Mouse (Mus musculus) spleen, postnatal 14 days (tissue): ENCODE measurements around the gene Whamm.

Source experiments
- DNase-seq, 2 experiments: peaks; one replicate each; pipeline ENCODE4 v3.0.0; 2021 to 2022; ENCODE audit warnings: low spot score in 2 of 2

Gene Whamm

DNA sequence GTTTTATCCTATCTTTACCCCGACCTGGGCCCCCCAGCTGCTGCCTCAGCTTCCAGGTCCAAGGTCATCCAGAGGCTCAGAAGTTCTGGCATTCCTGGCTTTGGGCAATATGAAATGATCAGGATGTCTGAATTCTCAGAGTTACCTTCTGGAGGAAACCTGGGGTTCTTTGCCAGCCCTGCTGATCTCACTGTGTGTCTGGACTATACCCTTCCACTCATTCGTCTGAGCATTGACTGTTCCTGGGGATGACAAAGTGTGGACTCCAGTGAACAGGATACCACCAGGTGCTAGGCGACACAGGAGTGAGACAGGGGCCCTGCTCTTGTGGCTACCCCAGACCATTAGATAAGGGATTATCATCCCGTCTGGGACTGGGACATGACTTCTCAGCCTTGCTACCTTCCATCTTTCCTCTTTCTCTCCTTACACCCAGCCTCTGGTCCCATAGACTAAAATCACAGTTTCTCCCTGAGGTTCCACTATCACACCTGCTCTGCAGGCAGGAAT is 7.5 kb upstream of the Whamm start:
- no peak for DNase-seq

DNA sequence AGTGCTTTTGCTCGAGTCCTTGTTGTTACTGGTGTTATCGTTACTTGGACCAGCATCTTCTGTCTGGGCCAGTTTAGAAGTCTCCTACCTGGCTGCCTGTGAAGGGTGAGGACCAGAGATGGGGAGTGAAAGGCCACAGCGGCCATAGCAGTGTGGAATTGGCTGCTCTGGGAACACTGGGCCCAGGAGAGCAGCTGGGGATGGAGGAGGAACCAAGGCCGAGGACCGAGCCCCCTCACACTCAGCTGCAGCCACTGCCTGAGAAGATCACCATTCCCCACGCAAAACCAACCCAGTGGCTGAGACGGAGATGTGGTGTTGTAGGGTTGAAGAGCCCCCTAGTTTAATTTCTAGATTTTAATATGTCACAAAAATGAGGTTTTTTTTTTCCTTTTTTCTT is 6.3 kb upstream of the Whamm start:
- DNase-seq = no peak

DNA sequence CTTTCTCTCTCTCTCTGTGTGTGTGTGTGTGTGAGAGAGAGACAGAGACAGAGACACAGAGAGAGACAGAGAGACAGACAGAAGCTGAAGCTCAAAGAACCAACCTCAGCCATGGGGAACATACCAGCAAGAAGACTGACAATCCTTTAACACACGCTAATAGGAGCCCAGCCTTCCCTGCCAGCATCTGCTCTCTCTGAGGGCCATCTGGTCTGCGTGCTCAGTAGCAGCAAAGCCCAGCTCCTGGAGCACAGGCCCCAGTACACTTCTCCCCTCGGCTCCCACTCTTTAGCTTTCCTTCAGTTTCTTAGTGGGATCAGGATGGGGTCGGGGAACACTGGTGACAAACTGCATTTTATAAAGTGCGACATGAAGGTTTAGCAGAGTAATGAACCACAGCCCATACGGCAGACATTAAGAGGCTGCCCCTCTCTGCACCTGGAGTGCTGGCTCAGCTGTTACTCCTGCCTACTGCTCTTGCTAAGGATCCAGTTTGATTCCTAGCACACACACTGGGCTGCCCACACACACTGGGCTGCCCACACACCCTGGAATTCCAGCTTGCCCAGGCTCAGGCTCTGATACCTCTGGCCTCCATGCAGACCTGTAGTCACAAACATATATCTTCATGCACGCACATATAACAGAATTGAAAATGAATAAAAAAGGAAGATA is 5.5 kb upstream of the Whamm start:
- DNase-seq = no peak

DNA sequence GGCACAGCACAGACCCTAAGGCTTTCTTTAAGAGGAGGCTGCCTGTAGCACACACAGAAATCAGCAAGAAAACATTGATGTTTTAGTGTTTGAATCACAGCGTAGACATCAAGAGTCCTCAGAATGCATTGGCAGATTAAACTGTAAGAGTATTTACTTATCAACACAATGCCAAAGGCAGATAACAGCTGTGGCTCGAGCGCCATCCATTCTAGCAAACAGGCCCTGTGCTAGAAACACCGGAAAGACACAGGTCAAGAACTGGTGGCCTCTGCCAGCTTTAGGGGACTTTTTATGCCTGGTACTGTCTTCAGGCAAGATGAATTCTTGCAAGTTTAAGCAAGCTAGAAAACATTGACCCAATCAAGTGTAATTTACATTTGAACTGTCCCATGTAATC is 4.7 kb upstream of the Whamm start:
- no peak for DNase-seq

DNA sequence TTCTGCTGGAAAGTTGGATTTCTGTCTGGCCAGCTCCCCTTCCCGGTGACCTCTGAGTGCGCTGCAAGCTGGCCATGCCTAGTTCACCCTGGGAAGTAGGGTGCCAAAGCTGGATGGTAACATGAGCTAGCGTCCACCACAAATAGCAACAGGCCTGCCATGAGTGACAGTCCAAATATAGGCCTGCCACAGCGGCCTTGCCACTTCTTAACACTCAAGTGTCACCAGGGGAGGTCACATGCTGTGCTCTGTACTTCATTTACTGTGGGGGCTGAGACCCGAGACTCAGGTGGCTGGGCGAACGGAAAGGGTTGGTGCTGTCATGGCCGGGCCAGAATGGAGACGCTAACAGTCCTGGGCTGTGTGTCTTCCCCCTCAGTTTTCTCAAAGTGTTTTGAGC is 4.2 kb upstream of the Whamm start, which contains the start of gene Fsd2:
TSS of gene Fsd2 (minus strand) at position 53 of the 400 bp plus-strand sequence.
- DNase-seq = no peak

DNA sequence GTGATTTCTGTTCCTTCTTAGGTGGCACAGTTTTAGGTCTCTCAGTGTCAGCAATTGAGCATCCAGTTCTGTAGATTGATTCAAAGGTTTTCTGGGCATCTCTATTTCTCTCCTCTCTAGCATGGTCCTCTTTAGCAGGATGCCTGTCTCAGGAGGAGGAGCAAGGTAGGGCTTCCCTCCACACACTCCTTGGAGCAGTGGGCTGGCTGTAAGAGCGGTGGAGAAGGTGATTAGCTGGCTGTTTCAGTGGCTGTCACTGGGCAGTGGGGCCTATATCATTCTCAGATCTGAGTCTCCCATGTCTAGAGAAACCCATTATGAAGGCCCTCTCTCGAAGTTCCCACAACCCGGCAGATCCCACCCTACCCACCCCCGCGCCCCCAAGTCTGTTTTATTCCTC is 3.7 kb upstream of the Whamm start:
- DNase-seq = no peak

DNA sequence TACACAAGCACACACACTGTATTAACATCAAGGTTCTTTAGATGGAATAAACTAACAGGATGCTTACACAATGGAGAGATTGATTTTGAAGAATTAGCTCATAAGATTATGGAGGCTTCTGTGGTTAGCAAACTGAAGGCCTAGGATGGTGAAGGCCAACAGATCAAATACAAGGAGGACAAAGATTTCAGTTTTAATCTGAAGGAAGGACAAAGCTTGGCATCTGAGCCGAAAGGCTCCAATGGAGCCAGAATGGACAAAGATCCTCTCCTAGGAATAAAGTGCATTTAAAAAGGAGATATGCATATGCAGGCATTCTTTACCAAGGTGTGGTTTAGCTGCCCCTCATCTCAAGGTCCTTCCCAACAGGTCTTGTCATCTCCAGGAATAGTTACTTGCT is 1.2 kb upstream of the Whamm start:
- DNase-seq = no peak

DNA sequence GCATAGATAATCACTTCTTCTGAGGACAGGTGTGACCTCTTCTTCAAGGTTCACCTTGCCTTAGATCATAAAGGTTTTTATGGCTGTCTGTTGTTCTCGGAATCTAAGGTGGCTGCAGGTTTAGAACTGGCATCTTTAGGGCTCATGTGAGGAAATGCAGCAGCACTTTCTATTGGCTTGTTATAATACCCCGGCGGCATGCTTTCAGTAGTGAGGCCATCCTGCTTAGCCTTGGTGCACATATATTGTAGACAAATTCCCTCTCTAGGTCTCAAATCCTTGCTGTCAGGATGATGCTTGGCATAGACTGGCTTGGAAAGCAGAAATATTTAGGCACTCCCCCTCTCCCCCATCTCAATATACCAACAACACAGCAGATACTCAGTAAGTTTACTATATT is 795 bp upstream of the Whamm start:
- DNase-seq = no peak

DNA sequence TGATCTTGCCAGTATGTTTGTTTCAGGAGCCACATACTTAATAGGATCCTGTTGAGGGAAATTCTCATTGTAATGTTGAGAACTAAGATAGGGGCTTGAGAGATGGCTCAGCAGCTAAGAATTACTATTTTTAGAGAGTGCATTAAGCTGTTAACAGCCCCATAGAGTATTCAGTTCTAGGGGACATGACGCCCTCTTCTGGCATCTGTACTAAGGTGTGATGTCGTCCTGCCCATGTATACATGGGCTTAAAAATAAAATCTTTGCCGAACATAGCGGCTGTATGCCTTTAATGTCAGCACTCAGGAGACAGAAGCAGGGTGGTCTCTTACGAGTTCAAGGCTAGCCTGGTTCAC is 336 bp upstream of the Whamm start:
- DNase-seq = no peak

DNA sequence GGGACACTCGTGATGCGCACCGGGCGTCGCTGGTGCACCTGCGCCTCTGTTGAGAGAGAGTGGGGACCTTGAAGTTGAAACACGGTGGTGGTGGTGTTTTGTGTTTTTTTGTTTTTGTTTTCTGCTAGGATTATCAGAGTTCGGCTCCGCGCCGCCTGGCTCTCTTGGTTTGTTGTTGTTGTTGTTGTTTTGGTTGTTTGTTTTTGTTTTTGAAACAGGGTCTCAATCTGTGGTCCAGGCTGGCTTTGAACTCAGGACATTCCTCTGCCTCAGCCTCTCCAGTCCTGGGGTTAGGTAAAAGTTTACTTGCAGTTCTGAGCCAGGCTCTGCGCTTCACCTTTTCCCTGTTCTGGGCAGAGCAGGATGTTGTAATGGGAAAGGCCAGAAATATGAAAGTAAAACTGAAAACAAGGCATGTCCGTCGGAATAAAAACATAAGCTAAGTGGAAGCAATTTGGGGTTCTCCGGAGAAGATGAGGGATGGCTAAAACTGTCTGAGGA is 925 bp downstream of the Whamm start:
- DNase-seq = no peak

DNA sequence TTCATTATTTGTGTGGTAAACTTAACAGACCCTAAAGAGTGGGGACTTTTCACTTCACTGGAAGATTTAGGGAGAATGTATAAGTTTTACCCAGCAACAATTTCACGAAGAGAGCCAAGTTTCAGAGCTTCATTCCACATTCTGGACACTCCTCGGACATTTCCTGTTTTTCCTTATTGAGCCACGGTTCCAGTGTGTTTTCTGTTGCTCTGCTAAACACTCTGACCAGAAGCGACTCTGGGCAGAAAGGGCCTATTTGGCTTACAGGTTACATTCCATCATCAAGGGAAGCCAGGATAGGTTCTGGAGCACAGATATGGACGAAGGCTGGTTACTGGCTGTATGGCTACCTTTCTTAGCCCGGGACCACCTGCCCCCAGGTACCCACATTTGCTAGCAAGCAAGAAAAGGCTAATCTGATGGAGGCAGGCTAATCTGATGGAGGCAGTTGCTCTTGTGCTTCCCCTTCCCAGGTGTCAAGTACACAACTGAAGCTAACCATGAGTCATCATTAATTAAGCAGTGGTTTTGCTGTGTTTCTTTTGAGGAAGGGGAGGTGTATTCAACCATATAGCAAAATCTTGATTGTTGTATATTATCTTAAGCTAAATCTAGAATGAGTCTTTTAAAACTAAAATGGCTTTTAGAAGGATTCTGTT is 1.7 kb downstream of the Whamm start:
- no peak for DNase-seq

DNA sequence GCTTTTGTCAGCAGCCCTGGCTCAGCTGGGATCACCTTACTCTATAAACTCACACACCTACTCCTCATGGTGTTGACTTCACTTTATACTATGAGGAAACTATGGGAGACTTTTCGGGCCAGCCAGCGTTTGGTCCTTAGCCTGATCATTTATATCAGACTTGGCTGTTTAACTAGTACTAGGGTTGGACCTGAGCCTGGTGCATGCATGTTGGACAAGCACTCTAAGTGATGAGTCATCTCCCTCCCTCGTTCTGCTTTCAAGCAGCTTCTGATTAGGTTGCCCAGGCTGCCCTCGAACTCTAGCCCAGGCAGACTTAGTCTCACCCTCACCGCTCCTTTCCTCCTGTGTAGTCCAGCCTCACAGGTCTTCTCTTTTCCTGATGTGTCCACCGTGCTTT is 2.3 kb downstream of the Whamm start:
- peak in 1 of 2 experiments; percentile 10 for DNase-seq

DNA sequence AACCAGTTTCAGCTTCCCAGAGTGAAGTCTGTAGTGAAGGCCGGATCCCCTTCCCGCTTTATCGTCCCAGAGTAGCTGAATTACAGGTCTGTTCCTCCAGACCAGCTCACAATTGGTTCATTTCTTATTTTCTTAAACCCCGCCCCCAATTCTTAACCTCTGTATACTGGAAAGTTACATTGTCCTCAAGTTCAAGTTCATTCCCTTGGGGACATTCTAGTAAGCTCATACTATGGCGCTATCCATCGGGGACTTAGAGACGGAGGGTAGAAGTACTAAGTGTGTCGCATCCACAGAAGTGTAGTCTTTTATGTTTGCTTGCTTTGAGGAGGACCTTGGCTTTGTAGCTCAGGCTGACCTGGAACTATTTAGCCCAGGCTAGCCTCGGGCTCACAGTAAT is 2.8 kb downstream of the Whamm start:
- DNase-seq = no peak

DNA sequence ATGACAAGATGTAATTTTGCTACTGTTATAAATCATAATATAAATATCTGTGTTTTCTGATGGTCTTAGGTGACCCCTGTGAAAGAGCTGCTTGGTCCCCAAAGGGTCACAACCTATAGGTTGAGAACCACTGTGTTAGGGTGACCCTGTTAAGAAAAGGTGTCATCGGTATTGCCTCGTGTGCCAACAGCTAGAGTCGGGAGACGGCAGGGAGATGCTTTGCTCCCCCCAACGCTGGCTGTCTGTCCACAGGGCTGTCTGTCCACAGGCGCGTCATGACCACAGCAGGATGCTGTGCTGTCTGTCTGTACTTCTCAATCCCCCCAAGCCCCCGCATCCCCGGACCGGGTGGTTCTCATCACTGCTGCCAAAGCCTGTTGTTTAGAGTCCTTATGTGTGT is 4.5 kb downstream of the Whamm start:
- DNase-seq = no peak

DNA sequence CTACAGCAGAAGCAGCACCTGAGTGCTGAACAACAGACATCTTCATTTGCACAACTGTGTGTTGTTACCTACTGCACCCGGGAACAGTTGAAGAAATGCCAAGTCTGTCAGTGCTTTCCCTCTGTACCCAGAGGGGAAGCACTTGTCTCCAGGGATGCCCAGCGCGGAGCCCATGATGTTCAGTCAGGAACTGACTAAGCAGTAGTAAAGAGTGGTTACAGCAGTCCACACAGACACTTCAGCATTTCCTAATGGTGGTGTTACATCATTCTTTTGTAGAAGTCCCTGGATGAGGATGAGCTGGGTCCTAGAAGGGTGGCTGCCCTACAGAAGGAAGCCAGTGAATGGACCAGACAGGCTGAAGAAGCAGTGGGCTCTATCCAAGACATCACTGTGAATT is 6.8 kb downstream of the Whamm start:
- DNase-seq = no peak

DNA sequence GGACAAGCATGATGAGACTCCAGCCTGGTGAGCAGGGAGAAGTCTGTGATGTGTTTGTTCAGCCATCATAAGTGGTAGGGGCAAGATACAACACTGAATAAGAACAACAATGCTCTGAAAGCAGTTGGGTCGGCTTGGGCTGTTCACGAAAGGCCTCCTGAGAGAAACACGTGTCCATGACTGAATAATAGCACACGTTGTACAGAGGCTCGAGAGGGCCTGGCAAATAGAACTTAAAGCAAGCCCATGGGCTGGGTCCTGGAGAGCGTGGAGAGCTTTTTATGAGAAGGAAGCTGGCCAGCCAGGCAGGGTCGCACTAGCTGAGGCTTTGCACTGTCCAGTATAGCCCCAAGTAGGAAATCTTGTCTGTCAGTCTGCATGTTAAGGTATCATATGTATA is 7.3 kb downstream of the Whamm start:
- no peak for DNase-seq

DNA sequence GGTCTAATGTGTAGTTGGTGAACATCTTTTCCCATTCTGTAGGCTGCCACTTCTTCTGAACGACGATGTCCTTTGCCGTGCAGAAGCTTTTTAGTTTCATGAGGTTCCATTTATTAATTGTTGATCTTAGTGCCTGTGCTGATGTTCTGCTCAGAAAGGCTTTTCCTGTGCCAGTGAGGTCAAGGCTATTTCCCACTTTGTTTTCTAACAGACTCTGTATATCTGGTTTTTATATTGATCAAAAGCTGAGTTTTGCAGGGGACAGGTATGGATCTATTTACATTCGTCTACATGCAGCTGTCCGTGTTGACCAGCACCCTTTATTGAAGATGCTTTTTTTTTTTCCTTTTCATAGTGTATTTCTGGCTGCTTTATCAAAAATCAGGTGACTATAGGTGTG is 8.2 kb downstream of the Whamm start:
- DNase-seq = no peak

DNA sequence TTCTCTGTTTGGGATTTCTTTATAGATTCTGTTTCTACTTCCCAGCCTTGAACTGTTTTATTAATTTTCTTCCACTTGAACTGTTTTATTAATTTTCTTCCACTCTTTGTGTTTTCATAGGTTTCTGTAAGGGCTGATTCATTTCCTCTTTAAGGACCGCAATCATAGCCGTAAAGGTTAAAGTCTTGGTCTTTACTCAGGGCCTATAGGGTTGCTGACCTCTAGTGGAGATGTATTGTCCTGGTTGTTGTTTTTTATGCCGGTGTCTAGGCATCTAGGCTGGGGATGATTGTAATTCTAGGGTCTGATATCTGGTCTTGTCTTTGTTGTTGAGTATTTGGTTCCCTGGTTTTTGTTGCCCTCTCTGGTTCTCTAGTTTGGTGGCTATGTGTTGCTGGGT is 12.4 kb downstream of the Whamm start:
- no peak for DNase-seq

DNA sequence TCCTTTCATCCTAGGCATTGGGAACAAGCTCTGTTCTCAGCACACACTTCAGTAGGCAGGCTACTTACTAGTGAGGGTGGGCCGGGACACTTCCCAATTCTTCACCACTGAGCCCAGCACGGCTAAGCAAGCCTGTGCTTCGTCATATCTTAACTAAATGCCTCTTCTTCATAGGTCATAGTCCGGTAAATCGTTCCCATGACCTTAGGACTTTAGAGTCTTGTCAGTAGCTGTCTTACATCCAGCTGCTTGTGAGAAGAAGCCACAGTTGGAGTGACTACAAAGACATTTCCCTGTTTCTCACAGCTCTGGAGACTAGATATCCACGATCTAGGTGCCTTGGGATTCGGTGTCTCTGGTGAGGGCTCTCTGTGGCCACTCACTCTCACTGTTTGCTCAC is 14.3 kb downstream of the Whamm start:
- no peak for DNase-seq

DNA sequence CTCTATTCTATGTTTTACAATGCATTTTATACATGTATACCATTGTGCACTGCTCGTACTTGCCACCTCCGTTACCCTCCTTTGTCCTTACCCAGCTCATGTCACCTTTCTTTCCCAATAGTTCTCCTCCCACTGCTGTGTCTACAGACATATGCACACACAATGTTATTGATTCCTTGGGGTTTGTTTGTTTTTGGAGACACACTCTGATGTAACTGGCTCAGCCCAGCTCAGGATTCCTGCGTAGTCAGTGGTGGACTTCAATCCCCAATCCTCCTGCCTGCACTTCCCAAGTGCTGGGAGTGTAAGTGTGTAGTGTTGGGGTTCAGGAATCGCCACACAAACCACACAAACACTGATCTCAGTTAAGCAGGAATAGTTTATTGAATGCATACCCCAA is 16.2 kb downstream of the Whamm start:
- DNase-seq = no peak

DNA sequence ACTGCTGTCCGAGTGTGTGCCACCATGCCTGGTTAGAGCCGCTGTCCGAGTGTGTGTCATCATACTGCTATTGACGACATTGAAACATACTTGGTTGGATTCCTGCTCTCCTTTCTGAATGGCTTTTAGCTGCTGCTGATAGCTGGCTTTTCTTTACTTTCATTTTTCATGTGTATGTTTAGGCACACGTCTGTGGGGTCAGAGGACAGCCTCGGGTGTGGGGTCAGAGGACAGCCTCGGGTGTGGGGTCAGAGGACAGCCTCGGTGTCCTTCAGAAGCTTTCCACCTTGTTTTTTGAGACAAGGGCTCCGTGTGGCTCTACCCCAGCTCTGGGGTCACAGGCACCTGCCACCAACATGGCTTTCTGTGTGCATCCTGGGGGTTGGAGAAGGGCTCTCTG is 21.6 kb downstream of the Whamm start:
- no peak for DNase-seq

DNA sequence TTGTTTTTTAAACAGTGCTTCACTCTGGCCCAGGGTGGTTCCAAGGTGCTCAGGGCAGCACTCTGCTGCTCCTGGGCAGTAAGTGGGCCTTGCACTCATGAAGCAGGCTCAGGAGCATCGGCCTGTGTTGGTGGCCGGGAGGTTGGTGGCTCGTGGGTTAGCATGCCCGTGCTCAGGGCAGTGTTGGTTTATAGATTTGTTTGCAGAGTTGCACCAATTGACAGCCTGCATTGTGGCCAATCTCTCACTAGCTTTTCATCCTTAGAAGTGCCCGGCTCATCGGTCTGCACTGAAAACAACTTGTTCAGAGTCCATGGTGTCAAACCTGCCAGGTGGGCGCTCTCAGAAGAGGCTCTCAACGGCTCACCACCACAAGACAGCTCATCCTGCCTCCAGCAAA is 22.3 kb downstream of the Whamm start:
- DNase-seq = no peak

DNA sequence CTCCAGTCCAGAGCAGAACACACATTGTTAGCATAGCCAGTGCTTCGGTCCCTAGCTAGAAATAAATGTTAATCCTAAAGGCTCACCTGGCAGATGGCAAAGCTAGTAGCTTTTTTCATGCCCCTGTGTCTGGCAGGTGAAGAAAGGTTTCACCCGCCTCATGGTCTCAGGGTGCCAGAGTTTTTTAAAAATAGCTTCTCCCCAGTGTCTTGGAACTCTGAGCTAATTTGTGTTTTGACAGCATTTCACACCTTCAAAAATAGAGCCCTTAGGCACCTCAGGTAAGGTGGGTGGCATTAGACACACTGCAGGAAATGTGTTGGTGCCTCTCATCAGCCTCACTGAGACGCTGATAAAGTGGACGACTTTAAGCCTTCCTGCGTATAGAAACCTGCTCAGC is 24.0 kb downstream of the Whamm start:
- no peak for DNase-seq

DNA sequence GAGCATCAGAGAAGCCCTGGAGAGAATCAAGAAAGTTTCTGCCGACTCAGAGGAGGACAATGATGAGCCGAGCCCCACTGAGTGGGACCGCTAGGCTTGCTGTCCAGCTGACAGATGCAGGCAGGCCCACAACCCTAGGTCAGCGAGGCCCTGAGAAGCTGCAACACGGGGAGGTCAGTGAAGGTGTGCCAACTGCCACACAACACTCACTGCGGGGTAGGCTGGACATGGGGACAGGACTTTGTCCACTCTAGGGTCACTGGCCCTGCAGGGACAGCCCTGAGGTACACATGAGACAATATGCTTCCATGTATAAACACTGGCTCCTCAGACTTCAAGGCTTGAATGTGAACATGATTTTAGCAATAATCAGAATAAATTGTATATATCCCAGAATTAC is 25.0 kb downstream of the Whamm start:
- no peak for DNase-seq
